In genomic region chr15:98933004-98933671, GRCm38 (mm10) we compare ENCODE assay signal across 10 mouse cellular contexts. TPM values are rescaled to one million over a fixed set of nuclear protein-coding genes. Genes with fewer than 3 reads are reported as not detected.
DNase-seq lines count a peak whose midpoint lies in the region; ATAC-seq and TF ChIP-seq lines count a peak whose summit lies in the region.
"Not testable (repeated sequence)": the region's sequence is repeated elsewhere in the genome, so short reads cannot be mapped to it uniquely, and the experiment has no call there.
"Had no signal": no experiment of that assay in that cellular context is flagged by ENCODE, and none has a peak within 500 bp of the region (broad histone marks: within the 10 kb centered on the region; RNA-seq: fewer than 3 reads in every experiment).

No protein-coding gene starts in this region.

- H3K9ac ChIP-seq in forebrain, embryonic 12.5 days = peak overlapping the region; percentile 94
- peak overlapping the region; percentile 95 for H3K9ac ChIP-seq in kidney, embryonic 16.5 days (replicated peaks; ENCODE audit: low read length)
- H3K9ac ChIP-seq in liver, postnatal 0 days (replicated peaks) = peak overlapping the region; percentile 70
- H3K9ac ChIP-seq in neural tube, embryonic 12.5 days = peak overlapping the region; percentile 74

- H3K27ac ChIP-seq in forebrain, embryonic 12.5 days = peak overlapping the region; percentile 99
- H3K27ac ChIP-seq in kidney, embryonic 16.5 days (ENCODE audit: low read length) = peak overlapping the region; percentile 99
- H3K27ac ChIP-seq in liver, postnatal 0 days (ENCODE audit: low read depth) = peak overlapping the region; percentile 89
- H3K27ac ChIP-seq in neural tube, embryonic 12.5 days = not testable (repeated sequence)

- H3K4me1 ChIP-seq in forebrain, embryonic 12.5 days = peaks cover 35% of the 10 kb centered on the region
- H3K4me1 ChIP-seq in kidney, embryonic 16.5 days (ENCODE audit: insufficient read depth, low read length) = peaks cover 22% of the 10 kb centered on the region
- H3K4me1 ChIP-seq in liver, postnatal 0 days (ENCODE audit: insufficient read depth) = peaks cover 22% of the 10 kb centered on the region
- peaks cover 17% of the 10 kb centered on the region for H3K4me1 ChIP-seq in neural tube, embryonic 12.5 days

- peak overlapping the region; percentile 83 for H3K4me3 ChIP-seq in forebrain, embryonic 12.5 days (replicated peaks)
- peak overlapping the region; percentile 89 for H3K4me3 ChIP-seq in kidney, embryonic 16.5 days (ENCODE audit: low read length)
- peak overlapping the region; percentile 63 for H3K4me3 ChIP-seq in liver, postnatal 0 days (ENCODE audit: low read depth, low read length)
- H3K4me3 ChIP-seq in neural tube, embryonic 12.5 days = peak overlapping the region; percentile 50

- not testable (repeated sequence) for ATAC-seq in forebrain, embryonic 12.5 days (ENCODE audit: low FRiP score); liver, postnatal 0 days; neural tube, embryonic 12.5 days (ENCODE audit: low FRiP score, low read depth)
- ATAC-seq in kidney, embryonic 16.5 days (ENCODE audit: low FRiP score, low TSS enrichment) = peak; percentile 14; the same call in 1 of the 2 replicates

- intact Hi-C loops in heart, postnatal 10 days (cut with DNase I) = not testable (repeated sequence)

- H3K9me3 ChIP-seq in forebrain, embryonic 12.5 days; kidney, embryonic 16.5 days (ENCODE audit: low read length); liver, postnatal 0 days (ENCODE audit: low read length); neural tube, embryonic 12.5 days: not testable (repeated sequence)

- TF ChIP-seq CTCF in liver, postnatal 0 days (IDR thresholded peaks at IDR 0.05; ENCODE audit: low read depth) = not testable (repeated sequence)

- peaks cover 11% of the 10 kb centered on the region for H3K36me3 ChIP-seq in forebrain, embryonic 12.5 days (replicated peaks)
- peaks cover 11% of the 10 kb centered on the region for H3K36me3 ChIP-seq in kidney, embryonic 16.5 days (ENCODE audit: insufficient read depth, low read length)
- not testable (repeated sequence) for H3K36me3 ChIP-seq in liver, postnatal 0 days (replicated peaks; ENCODE audit: insufficient read depth, low read length); neural tube, embryonic 12.5 days

- TF ChIP-seq EP300 in liver, postnatal 0 days (IDR thresholded peaks at IDR 0.05; ENCODE audit: low read depth) = not testable (repeated sequence)

- H3K4me2 ChIP-seq in forebrain, embryonic 12.5 days = peak overlapping the region; percentile 93
- H3K4me2 ChIP-seq in kidney, embryonic 16.5 days (replicated peaks; ENCODE audit: low read depth, low read length) = peak overlapping the region; percentile 79
- peak overlapping the region; percentile 84 for H3K4me2 ChIP-seq in liver, postnatal 0 days (ENCODE audit: low read depth, low read length)
- peak overlapping the region; percentile 85 for H3K4me2 ChIP-seq in neural tube, embryonic 12.5 days (replicated peaks)

- 23% methylated on average over 8 of the region's 9 CpGs for WGBS in forebrain, embryonic 12.5 days
- 8% methylated on average over 8 of the region's 9 CpGs for whole genome bisulfite sequencing in kidney, embryonic 16.5 days
- 11% methylated on average over 8 of the region's 9 CpGs for WGBS in liver, postnatal 0 days (ENCODE audit: insufficient replicate concordance)
- 20% methylated on average over 8 of the region's 9 CpGs for WGBS in neural tube, embryonic 12.5 days

- not testable (repeated sequence) for H3K27me3 ChIP-seq in forebrain, embryonic 12.5 days; kidney, embryonic 16.5 days (ENCODE audit: insufficient read depth, low read length); liver, postnatal 0 days (ENCODE audit: insufficient read depth, low read length); neural tube, embryonic 12.5 days (replicated peaks)

- DNase-seq in NIH3T3 (ENCODE audit: low read depth) = peak; percentile 33
- peak; percentile 63 to 67 for DNase-seq in cerebellum, postnatal 14 days
- DNase-seq in heart, postnatal 10 days = peak; percentile 39 to 41
- DNase-seq in liver, postnatal 0 days = not testable (repeated sequence)
- peak; percentile 19 to 52 for DNase-seq in thymus, postnatal 36 days

RNA-seq across cellular contexts. Expression of gene Tuba1b, which starts 1.2 kb away (rescaled TPM):
- polyA plus RNA-seq in forebrain, embryonic 12.5 days (2016; fragmentation: Nextera tagmentation; extraction: Ambion mirVana) = 1,790 and 1,867 TPM in 2 replicates
- total RNA-seq in heart, postnatal 10 days (2021) = 100 to 1,000 TPM; 373 to 402 TPM
- polyA plus RNA-seq in kidney, embryonic 16.5 days (2015; fragmentation: Nextera tagmentation; extraction: Ambion mirVana) = 1,826 and 1,900 TPM in 2 replicates
- polyA plus RNA-seq in liver, postnatal 0 days (2015; fragmentation: Nextera tagmentation; extraction: Ambion mirVana) = 389 and 423 TPM in 2 replicates
- 1,299 and 1,329 TPM in 2 replicates for polyA plus RNA-seq in neural tube, embryonic 12.5 days (2016; fragmentation: Nextera tagmentation; extraction: Ambion mirVana)

RNA-seq across cellular contexts. Expression of gene Lmbr1l, which starts 15.1 kb away (rescaled TPM):
- polyA plus RNA-seq in forebrain, embryonic 12.5 days (2016; fragmentation: Nextera tagmentation; extraction: Ambion mirVana) = 30.6 and 41.5 TPM in 2 replicates
- total RNA-seq in heart, postnatal 10 days (2021) = 10 to 100 TPM; 15.4 to 16.1 TPM
- polyA plus RNA-seq in kidney, embryonic 16.5 days (2015; fragmentation: Nextera tagmentation; extraction: Ambion mirVana) = 17.6 and 18.9 TPM in 2 replicates
- polyA plus RNA-seq in liver, postnatal 0 days (2015; fragmentation: Nextera tagmentation; extraction: Ambion mirVana) = 4.9 and 5.1 TPM in 2 replicates
- polyA plus RNA-seq in neural tube, embryonic 12.5 days (2016; fragmentation: Nextera tagmentation; extraction: Ambion mirVana) = 35.9 and 40.0 TPM in 2 replicates

RNA-seq across cellular contexts. Expression of gene Gm49450, which starts 20.2 kb away (rescaled TPM):
- not detected in 2 replicates for polyA plus RNA-seq in forebrain, embryonic 12.5 days (2016; fragmentation: Nextera tagmentation; extraction: Ambion mirVana)
- not detected for total RNA-seq in heart, postnatal 10 days (2021)
- polyA plus RNA-seq in kidney, embryonic 16.5 days (2015; fragmentation: Nextera tagmentation; extraction: Ambion mirVana) = not detected in 2 replicates
- polyA plus RNA-seq in liver, postnatal 0 days (2015; fragmentation: Nextera tagmentation; extraction: Ambion mirVana) = not detected in 2 replicates
- not detected in 2 replicates for polyA plus RNA-seq in neural tube, embryonic 12.5 days (2016; fragmentation: Nextera tagmentation; extraction: Ambion mirVana)
- total RNA-seq: gastrocnemius, postnatal 4 days; left cerebral cortex, postnatal 25 days had no signal

RNA-seq across cellular contexts. Expression of gene Tuba1a, which starts 20.4 kb away (rescaled TPM):
- polyA plus RNA-seq in forebrain, embryonic 12.5 days (2016; fragmentation: Nextera tagmentation; extraction: Ambion mirVana) = 7,386 and 7,785 TPM in 2 replicates
- 100 to 1,000 TPM; 263 to 273 TPM for total RNA-seq in heart, postnatal 10 days (2021)
- 925 and 946 TPM in 2 replicates for polyA plus RNA-seq in kidney, embryonic 16.5 days (2015; fragmentation: Nextera tagmentation; extraction: Ambion mirVana)
- 28.1 and 28.7 TPM in 2 replicates for polyA plus RNA-seq in liver, postnatal 0 days (2015; fragmentation: Nextera tagmentation; extraction: Ambion mirVana)
- 10,701 and 10,796 TPM in 2 replicates for polyA plus RNA-seq in neural tube, embryonic 12.5 days (2016; fragmentation: Nextera tagmentation; extraction: Ambion mirVana)

RNA-seq across cellular contexts. Expression of gene Dhh, which starts 34.8 kb away (rescaled TPM):
- polyA plus RNA-seq in forebrain, embryonic 12.5 days (2016; fragmentation: Nextera tagmentation; extraction: Ambion mirVana) = 0.45 and 0.51 TPM in 2 replicates
- total RNA-seq in heart, postnatal 10 days (2021) = 1 to 10 TPM; 2.8 to 3.8 TPM
- 1.4 and 1.8 TPM in 2 replicates for polyA plus RNA-seq in kidney, embryonic 16.5 days (2015; fragmentation: Nextera tagmentation; extraction: Ambion mirVana)
- polyA plus RNA-seq in liver, postnatal 0 days (2015; fragmentation: Nextera tagmentation; extraction: Ambion mirVana) = 0.07 TPM in 1 of 2 replicates, not detected in the other
- polyA plus RNA-seq in neural tube, embryonic 12.5 days (2016; fragmentation: Nextera tagmentation; extraction: Ambion mirVana) = 1.6 and 1.9 TPM in 2 replicates
